Mouse (Mus musculus) urinary bladder, postnatal 4 days (tissue): Measurements from ENCODE around the gene Pex10.
A peak's percentile ranks its signal among the peaks of the same experiment; 100 is the strongest.

ENCODE experiments used
- DNase-seq, 2 experiments: peaks; one replicate each; pipeline ENCODE4 v3.0.0; 2021 to 2022; ENCODE audit warnings: low spot score in 2 of 2

Gene Pex10

DNA sequence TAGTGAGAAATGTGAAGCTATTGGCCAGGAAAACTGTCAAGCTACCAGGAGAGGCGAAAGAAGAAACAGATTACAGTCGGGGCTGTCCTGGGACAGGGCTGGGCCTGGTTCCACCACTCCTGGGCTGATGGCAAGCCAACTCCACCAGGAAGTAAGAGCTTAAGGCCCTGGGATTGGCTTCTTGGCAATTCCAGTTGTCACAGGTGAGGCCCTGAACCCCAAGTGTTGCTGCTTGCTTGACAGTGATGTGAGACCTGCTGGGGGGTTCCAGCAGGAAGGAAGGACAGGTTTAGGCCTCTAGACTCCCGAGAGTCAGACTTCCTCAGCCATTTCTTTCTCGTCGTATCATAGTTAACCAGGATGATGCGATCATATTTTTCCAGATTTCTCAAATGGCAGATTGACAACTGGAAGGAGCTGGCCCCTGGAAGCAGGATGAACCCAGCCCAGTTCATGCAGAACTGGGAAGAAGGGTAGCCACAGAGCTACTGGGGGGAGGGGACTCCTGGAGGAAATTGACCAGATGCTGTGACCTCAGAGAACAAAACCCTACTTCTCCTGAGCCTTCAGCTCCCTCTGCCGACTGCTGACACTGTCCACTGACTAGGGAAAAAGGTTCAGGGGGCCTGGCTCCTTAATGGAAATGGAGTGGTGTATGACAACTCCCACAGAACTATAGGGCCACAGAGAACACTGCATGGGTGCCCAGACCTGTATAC is 26.8 kb downstream of the Pex10 start:
- no peak for DNase-seq

DNA sequence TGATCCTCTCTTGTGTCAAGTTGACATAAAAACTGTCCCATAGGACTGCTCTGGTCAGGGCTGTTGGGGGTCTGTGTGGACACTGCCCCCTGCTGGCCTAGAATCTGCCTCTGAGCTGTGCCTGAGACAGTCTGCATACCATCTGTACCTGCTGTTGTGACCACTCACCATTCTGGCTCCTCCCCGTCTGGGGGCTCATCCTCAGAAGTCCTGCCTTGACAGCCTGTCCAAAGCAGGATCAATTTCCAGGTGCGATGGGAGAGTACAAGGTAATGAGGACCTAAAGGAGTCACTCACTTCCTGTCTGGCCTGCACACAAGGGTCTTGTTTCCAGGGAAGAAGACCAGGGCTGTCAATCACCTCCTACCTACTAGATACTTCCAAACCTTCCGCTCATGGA is 27.7 kb downstream of the Pex10 start:
- DNase-seq: no peak

DNA sequence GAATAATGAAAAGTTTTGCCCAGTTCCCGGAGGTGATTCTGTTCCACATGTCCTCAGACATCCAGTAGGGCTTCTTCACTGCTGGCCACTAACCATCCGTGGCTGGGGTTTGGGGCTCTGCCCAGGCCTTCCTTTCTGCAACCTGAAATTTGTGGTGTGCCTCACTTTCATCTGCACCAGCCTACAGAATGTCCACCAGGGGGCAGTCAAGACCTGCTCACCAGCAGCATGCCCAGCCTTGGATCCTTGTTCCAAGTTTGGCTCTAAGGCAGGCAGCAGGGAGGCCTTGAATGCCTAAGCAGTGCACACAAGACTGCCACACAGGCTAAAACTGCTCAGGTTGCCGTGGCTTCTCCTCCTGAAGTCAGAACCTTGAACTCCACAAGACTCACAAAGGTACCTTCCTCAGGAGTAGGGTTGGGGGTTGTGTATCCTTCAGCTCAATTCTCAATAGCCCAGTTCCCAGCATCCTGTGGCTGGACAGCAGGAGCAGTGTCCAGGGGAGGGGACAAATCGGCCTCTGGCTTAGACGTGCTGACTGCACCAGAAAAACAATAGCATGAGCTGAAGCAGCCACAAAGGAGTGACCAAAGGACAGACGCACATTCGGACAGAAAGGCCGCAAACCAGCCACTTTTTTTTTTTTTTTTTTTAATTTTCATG is 28.6 kb downstream of the Pex10 start:
- peak; percentile 82 to 83 for DNase-seq

DNA sequence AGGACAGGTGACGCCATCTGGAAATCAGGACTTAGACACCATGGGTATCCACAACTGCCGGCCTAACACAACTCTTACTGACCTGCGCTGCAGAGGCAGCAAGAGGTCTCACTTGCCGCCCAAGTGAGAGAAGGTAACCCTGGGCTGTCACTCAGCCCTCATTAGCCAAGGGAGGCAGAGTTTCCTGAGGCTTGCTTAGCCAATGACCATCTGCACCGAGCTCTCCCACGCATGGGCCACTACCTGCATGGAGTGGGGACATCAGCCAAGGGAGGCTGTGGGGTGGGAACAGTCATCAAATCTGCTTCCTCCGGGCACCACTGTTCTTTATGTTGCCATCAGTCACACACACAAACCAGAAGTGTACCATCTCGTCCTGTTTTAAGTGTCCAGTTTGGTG is 29.2 kb downstream of the Pex10 start:
- no peak for DNase-seq

DNA sequence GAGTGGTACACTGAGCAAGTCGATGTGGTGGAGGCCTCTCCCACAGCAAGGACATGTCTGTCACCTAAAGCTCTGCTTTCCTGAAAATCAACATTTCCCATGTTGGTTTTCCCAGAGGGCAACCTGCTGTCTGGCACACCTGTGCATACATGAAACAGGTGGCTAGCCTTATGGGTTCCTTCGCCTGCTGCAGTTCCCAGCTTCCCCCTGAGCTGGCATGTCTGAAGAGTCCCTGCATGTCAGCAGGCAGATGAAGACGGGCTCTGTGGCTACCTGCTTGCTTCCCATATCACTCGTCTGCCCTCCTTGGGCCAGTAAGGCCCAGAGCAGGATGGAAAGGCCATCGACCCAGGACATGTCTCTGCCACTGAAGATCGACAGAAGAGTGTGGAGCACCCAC is 30.6 kb downstream of the Pex10 start:
- no peak for DNase-seq

DNA sequence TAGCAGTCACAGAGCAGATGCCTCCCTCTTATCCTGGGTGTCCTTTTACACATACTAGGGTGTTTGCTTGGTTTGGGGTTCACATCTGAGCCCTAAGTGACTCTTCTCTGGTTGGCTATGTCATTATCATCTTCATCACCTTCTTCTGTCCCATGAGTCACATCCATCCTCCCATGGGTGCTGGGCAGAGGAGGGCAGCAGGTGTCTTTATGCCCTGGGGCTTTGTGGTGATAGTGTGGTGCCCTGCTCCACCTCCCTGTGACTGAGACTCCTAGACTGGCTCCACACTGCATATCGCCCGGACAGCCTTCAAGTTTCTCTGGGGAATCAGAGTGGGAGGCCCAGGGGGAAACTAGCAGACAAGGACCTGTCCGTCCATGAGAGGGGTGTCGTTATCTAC is 31.8 kb downstream of the Pex10 start:
- no peak for DNase-seq

DNA sequence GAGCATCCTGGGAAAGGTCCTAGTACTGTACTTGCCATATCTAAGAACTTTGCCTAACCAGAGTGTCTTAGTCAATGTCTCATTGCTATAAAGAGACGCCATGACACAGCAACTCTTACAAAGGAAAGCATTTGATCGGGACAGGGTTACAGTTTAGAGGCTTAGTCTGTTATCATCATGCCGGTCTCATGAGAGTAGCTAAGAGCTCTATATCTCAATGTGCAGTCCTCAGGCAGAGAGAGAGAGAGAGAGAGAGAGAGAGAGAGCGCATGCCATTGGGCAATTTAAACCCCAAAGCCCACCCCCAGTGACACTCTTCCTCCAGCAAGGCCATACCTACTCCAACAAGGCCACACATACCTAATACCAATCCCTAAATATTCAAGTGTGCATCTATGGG is 41.1 kb downstream of the Pex10 start:
- no peak for DNase-seq

DNA sequence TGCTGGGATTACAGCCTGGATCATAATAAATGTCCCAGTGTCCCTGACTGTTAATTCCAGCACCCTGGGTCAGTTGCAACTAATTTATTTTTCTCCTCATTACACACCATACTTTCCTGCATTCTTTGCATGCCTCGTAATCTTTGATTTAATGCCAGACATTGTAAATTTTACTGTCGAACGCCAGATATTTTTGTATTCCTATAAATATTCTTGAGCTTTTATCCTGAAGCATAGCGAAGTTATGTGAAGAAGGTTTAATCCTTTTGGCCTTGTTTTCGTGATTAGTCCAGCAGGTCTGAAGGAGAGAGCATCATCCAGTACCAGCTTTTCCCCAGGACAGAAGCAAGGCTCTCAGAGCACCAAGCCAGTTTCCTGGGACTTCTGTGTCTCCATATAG is 42.7 kb downstream of the Pex10 start:
- DNase-seq: no peak

DNA sequence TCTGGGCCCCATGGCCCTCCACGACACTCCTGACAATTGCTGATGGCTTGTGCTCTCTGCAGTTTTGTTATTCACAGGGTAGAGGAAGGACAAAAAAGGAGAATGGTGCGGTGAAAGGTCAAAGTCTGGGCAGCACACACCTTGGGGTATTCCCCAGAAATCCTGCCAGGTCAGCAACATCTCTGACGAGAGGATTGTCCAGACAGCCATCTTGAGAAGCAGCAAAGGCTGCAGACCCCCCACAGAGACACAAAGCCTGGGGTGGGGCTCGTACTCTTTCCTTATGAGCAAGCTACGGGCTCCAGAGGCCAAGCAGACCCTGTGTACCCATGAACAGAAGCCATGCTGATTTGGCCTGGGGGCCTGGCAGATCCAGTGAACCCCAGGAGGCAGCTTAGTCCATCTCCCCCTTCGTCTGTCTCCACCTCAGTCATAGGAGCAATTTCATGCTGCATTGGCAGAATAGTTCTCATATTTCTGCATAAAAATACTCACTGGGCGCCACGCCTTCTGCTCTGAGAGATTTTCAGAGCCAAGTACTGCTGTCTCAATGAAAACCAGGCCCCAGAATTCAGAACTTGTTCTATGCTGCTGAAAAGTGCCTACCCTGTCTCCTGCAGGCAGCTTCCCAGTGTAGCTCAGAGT is 47.1 kb downstream of the Pex10 start:
- no peak for DNase-seq

DNA sequence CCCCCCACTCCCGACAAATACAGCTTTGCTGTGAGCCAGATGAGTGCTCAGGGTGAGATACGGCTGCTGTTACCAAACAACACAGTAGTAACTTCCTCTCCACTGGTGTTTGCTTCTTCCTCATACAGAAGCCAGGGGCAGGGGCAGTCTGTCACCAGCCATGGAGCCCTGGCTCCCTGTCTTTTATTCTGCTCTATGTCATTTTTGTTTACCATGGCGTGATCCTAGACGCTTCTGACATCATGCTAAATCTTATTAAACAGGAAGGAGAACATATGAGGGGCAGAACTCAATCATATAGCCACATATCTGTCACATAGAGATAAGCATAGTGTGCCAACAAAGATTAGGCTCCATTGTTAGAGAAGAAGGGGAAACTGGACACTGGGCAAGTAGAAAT is 49.8 kb downstream of the Pex10 start:
- DNase-seq: no peak

DNA sequence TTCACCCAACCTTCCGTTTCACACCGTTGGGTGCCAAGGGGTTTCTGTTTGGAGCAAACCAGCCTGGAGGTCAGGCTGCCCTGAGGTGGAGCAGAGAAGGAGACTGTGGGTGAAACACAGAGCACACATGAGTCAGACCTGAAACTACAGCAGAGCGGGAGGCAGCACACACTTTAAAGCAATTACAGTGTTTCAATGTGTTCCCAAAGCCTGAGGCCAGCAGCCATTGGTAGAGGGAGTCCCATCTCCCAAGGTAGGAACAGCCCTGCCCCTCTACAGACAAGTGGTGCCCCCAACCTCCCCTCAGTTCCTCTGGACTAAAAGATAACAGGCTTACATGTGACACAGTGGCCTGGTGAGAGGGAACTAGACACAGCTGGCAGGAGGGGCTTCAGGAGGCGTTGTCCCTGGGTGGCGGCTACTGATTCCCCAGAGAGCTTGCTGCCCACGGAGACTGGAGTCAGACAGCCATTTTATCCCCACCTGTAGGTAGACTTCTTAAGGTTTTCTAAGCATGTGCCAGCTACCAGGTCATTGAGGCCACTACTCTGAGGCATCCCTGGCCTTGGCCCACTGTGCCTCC is 50.7 kb downstream of the Pex10 start:
- DNase-seq: no peak

DNA sequence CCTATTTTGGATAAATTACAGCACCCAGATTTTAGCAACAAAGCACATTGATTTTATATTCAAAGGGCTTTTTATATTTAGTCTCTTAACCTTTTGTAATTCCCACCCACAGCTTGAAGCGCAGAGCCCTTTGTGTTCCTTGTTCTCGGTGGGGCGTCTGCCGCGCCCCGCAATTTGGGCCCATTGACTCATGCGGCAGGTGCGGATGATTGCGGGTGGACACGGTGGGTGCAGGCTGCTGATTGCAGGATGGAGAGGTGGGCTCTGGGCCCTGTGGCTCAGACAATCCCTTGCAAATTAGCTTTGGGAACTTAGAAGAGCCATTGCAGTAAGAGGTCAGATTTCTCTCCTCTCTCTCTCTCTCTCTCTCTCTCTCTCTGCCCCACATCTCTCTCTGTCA is 51.5 kb downstream of the Pex10 start:
- DNase-seq: no peak

DNA sequence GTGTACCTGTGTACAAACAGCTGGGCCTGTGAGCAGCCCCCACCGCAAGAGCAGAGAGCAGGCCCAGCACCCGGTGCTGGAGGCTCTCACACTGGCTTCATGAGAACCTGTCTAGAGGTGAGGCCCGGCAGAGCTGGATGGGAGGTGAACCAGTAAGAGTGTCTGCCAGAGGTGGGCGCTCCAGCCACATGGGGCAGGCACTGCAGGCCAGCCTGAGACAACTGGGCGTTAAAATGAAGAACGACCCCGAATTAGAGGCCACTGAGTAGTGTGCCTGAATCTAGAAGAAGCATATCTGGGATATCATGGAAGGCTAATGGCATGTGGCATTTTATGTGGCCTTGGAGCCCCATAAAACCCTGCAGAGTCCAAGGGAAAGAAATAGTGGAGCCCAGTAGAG is 53.2 kb downstream of the Pex10 start:
- DNase-seq: no peak

DNA sequence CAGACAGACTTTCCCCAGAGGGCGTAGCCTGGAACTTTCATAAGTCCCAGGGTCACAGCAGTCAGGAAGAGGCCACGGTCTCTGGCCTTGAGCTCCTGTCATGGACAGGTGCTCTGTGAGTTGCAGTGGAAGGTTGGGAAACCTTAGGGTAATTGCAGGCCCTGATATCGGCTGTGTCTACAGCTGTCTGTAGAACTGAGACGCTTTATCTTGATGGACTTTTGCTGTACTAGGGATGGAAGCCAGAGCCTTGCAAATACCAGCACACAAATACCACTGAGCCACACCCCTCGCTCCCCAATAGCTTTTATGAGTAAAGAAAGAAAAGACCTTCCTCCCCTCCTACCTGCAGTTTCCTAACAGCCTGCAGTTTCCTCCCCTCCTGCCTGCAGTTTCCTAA is 53.8 kb downstream of the Pex10 start:
- DNase-seq: no peak

DNA sequence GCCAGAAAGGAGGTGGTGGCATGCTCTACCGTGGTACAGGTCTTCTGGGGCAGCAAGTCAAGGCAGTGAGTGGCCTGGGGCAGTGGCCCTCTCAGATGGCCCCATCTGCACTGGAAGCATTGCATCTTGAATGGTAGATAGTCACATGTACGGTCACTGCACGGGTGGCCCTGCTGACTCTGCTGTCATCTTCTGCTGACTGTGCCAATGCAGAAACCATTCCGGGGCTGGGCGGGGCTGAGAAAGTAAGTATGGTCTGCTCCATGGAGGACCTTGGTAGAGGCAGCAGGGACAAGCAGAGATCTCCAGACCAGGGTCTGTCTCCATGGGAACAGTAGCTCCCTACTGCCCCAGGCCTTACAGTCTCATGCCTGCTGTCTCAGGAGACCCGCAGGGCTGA is 54.4 kb downstream of the Pex10 start:
- DNase-seq: no peak
